Mouse (Mus musculus) megakaryocyte, embryonic 14.5 days (primary cell): ENCODE results near the gene Fblim1. TPM values are rescaled to one million over a fixed set of nuclear protein-coding genes. Genes with fewer than 3 reads are reported as not detected.

Source experiments
- H3K27me3 ChIP-seq: replicated peaks from 2 replicates; pipeline ENCODE3; 2012; ENCODE audit warnings: inconsistent platforms
- H3K36me3 ChIP-seq: replicated peaks from 2 replicates; pipeline ENCODE3; 2012; ENCODE audit warnings: low read length, inconsistent platforms, mixed read lengths
- H3K4me1 ChIP-seq: 2 replicates; pipeline ENCODE4 v1.6.1; 2012; ENCODE audit warnings: inconsistent platforms
- H3K4me3 ChIP-seq: replicated peaks from 2 replicates; pipeline ENCODE3; 2012; ENCODE audit warnings: moderate library complexity, mild to moderate bottlenecking, inconsistent platforms
- H3K9me3 ChIP-seq: 2 replicates; pipeline ENCODE4 v1.6.1; 2012; ENCODE audit warnings: inconsistent platforms
- FLI1 ChIP-seq: IDR thresholded peaks from 2 replicates; pipeline ENCODE4 v1.6.1; 2012; ENCODE audit warnings: low read length, inconsistent platforms, mixed read lengths
- GATA1 ChIP-seq: IDR thresholded peaks from 3 replicates; pipeline ENCODE4 v1.6.1; 2012; ENCODE audit warnings: mixed read lengths, low read length, inconsistent platforms, borderline replicate concordance
- polyA plus RNA-seq: library from polyadenylated mRNA; stranded (reverse); fragments of >175 nt; gene quantifications from 2 replicates; pipeline ENCODE4 v1.2.3, GENCODE M21; 2012; ENCODE audit warnings: low replicate concordance; ENCODE audit not compliant: insufficient read depth

Gene Fblim1
- polyA plus RNA-seq, 1 experiment, result 17.1 TPM

- TF ChIP-seq GATA1 (no peak), FLI1 (no peak)
- Histone ChIP-seq H3K4me1 (peaks cover 31% of the 10 kb centered on the region), H3K9me3 (no peaks in the 10 kb centered on the region), H3K27me3 (no peaks in the 10 kb centered on the region), H3K4me3 (no peak overlapping the region), H3K36me3 (peaks cover 55% of the 10 kb centered on the region)
Observed at GRCm38 (mm10) chr4:141643118-141643855, 37.4 kb upstream of the Fblim1 start.

GRCm38 (mm10) chr4:141641961-141642811 is 36.3 kb upstream of the Fblim1 start:
- H3K4me3 ChIP-seq, result no peak overlapping the region
- H3K9me3 ChIP-seq, result no peaks in the 10 kb centered on the region
- peaks cover 58% of the 10 kb centered on the region for H3K36me3 ChIP-seq
- no peak for TF ChIP-seq GATA1
- TF ChIP-seq FLI1, result no peak
- no peaks in the 10 kb centered on the region for H3K27me3 ChIP-seq
- H3K4me1 ChIP-seq, result peaks cover 31% of the 10 kb centered on the region

GRCm38 (mm10) chr4:141641353-141641771 is 35.5 kb upstream of the Fblim1 start:
- Histone ChIP-seq H3K9me3 (no peaks in the 10 kb centered on the region), H3K4me3 (no peak overlapping the region), H3K36me3 (peaks cover 62% of the 10 kb centered on the region), H3K27me3 (no peaks in the 10 kb centered on the region), H3K4me1 (peaks cover 31% of the 10 kb centered on the region)
- TF ChIP-seq FLI1, result no peak
- TF ChIP-seq GATA1, result no peak

- Histone ChIP-seq H3K4me3 (no peak overlapping the region), H3K4me1 (peaks cover 41% of the 10 kb centered on the region), H3K36me3 (peaks cover 80% of the 10 kb centered on the region), H3K27me3 (no peaks in the 10 kb centered on the region), H3K9me3 (no peaks in the 10 kb centered on the region)
- TF ChIP-seq FLI1, result no peak
- TF ChIP-seq GATA1, result no peak
Observed at GRCm38 (mm10) chr4:141639474-141639873, 33.6 kb upstream of the Fblim1 start.

- peaks cover 93% of the 10 kb centered on the region for H3K36me3 ChIP-seq
- H3K4me3 ChIP-seq, result no peak overlapping the region
- peaks cover 35% of the 10 kb centered on the region for H3K4me1 ChIP-seq
- peaks cover 6% of the 10 kb centered on the region; the same call in 1 of the 2 replicates for H3K9me3 ChIP-seq
- no peak for TF ChIP-seq FLI1
- no peak for TF ChIP-seq GATA1
- H3K27me3 ChIP-seq, result no peaks in the 10 kb centered on the region
Observed at GRCm38 (mm10) chr4:141636693-141637092, 30.8 kb upstream of the Fblim1 start.

GRCm38 (mm10) chr4:141635991-141636390 is 30.1 kb upstream of the Fblim1 start:
- Histone ChIP-seq H3K9me3 (peaks cover 10% of the 10 kb centered on the region; the same call in 1 of the 2 replicates), H3K4me1 (peaks cover 36% of the 10 kb centered on the region), H3K36me3 (peaks cover 93% of the 10 kb centered on the region), H3K27me3 (no peaks in the 10 kb centered on the region), H3K4me3 (no peak overlapping the region)
- no peak for TF ChIP-seq FLI1

GRCm38 (mm10) chr4:141632111-141632873 is 26.4 kb upstream of the Fblim1 start:
- Histone ChIP-seq H3K27me3 (no peaks in the 10 kb centered on the region), H3K4me1 (peaks cover 16% of the 10 kb centered on the region), H3K9me3 (peaks cover 10% of the 10 kb centered on the region; the same call in 1 of the 2 replicates), H3K4me3 (no peak overlapping the region), H3K36me3 (peaks cover 97% of the 10 kb centered on the region)
- TF ChIP-seq FLI1 (no peak), GATA1 (no peak)

- peaks cover 94% of the 10 kb centered on the region for H3K36me3 ChIP-seq
- no peak for TF ChIP-seq GATA1
- no peak for TF ChIP-seq FLI1
Observed at GRCm38 (mm10) chr4:141631250-141631649, 25.4 kb upstream of the Fblim1 start.

GRCm38 (mm10) chr4:141630021-141630420 is 24.1 kb upstream of the Fblim1 start:
- Histone ChIP-seq H3K36me3 (peaks cover 95% of the 10 kb centered on the region), H3K9me3 (peaks cover 10% of the 10 kb centered on the region; the same call in 1 of the 2 replicates), H3K27me3 (no peaks in the 10 kb centered on the region), H3K4me3 (no peak overlapping the region), H3K4me1 (peaks cover 20% of the 10 kb centered on the region)
- no peak for TF ChIP-seq GATA1
- TF ChIP-seq FLI1, result no peak

More at GRCm38 (mm10) chr4:141631250-141631649, 25.4 kb upstream of the Fblim1 start:
- H3K27me3 ChIP-seq, result no peaks in the 10 kb centered on the region
- H3K9me3 ChIP-seq, result peaks cover 10% of the 10 kb centered on the region; the same call in 1 of the 2 replicates
- H3K4me3 ChIP-seq, result no peak overlapping the region
- peaks cover 17% of the 10 kb centered on the region for H3K4me1 ChIP-seq
